In the genomic region with DNA sequence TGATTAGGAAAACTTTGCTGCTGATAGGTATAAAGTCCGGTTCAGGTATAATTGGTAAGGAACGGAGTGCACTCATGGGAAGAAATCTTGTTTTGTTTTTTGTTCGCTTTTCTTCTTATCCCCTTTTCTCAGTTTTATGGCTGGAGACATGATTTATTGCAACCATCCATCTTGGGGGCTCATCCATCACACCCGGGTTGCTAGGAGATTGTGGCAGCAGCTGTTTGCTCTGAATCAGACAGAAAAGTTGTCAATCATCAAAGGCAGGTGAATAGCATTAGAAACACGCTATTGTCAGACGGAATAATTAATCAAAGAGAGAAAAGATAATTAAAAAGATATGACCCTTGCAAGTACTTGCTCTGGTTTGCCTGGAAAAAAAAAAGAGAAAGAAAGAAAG, we compare ENCODE assay signal across 17 mouse cellular contexts. TPM values are rescaled to one million over a fixed set of nuclear protein-coding genes. Genes with fewer than 3 reads are reported as not detected.
DNase-seq lines count a peak whose midpoint lies in the region; ATAC-seq lines count a peak whose summit lies in the region.
"Had no signal": no experiment of that assay in that cellular context is flagged by ENCODE, and none has a peak within 500 bp of the region (broad histone marks: within the 10 kb centered on the region; RNA-seq: fewer than 3 reads in every experiment).

No protein-coding gene starts in this region.

- H3K36me3 ChIP-seq in kidney, embryonic 15.5 days, result no peaks in the 10 kb centered on the region
- H3K36me3 ChIP-seq in forebrain, embryonic 16.5 days (ENCODE audit: control insufficient read depth, insufficient read depth), result no peaks in the 10 kb centered on the region
- no peaks in the 10 kb centered on the region for H3K36me3 ChIP-seq in hindbrain, embryonic 16.5 days (ENCODE audit: control insufficient read depth, insufficient read depth, low read length)
- no peaks in the 10 kb centered on the region for H3K36me3 ChIP-seq in neural tube, embryonic 12.5 days

- H3K9ac ChIP-seq in kidney, embryonic 15.5 days, result no peak overlapping the region
- no peak overlapping the region for H3K9ac ChIP-seq in forebrain, embryonic 16.5 days (replicated peaks; ENCODE audit: low read depth, low read length)
- no peak overlapping the region for H3K9ac ChIP-seq in hindbrain, embryonic 16.5 days (ENCODE audit: low read depth, low read length)
- no peak overlapping the region for H3K9ac ChIP-seq in neural tube, embryonic 12.5 days

- no peak overlapping the region for H3K27ac ChIP-seq in kidney, embryonic 15.5 days
- no peak overlapping the region for H3K27ac ChIP-seq in forebrain, embryonic 16.5 days (ENCODE audit: low read length)
- H3K27ac ChIP-seq in hindbrain, embryonic 16.5 days (ENCODE audit: low read depth, low read length), result no peak overlapping the region; the same call in 1 of the 2 replicates
- no peak overlapping the region for H3K27ac ChIP-seq in neural tube, embryonic 12.5 days

- ATAC-seq in kidney, embryonic 15.5 days (replicated peaks; ENCODE audit: low FRiP score), result no peak
- ATAC-seq in forebrain, embryonic 16.5 days, result no peak
- no peak for ATAC-seq in hindbrain, embryonic 16.5 days
- no peak for ATAC-seq in neural tube, embryonic 12.5 days (ENCODE audit: low FRiP score, low read depth)
- ATAC-seq: CD4-positive, CD25-positive, alpha-beta regulatory T cell, adult 4 months had no signal

- no peak for DNase-seq in kidney, postnatal 10 days
- DNase-seq in spleen, adult 12 weeks (ENCODE audit: low spot score), result no peak
- no peak for DNase-seq in thymus, postnatal 14 days
- DNase-seq in left cerebral cortex, postnatal 4 days, result no peak
- DNase-seq: cerebellum, adult 8-10 months; heart, adult 11 months; kidney, adult 8-10 months; layer of hippocampus, adult 9-11 months; lung, adult 2 months; right cerebral cortex, postnatal 14 days; thymus, postnatal 4 days had no signal

- no peaks in the 10 kb centered on the region for H3K9me3 ChIP-seq in kidney, embryonic 15.5 days (replicated peaks)
- H3K9me3 ChIP-seq in forebrain, embryonic 16.5 days (ENCODE audit: control insufficient read depth, low read length), result no peaks in the 10 kb centered on the region
- H3K9me3 ChIP-seq in hindbrain, embryonic 16.5 days (ENCODE audit: control insufficient read depth, low read length), result no peaks in the 10 kb centered on the region
- H3K9me3 ChIP-seq in neural tube, embryonic 12.5 days, result no peaks in the 10 kb centered on the region
- H3K9me3 ChIP-seq: megakaryocyte, embryonic 14.5 days had no signal

- H3K27me3 ChIP-seq in kidney, embryonic 15.5 days, result peaks cover 7% of the 10 kb centered on the region; the same call in 1 of the 2 replicates
- H3K27me3 ChIP-seq in forebrain, embryonic 16.5 days (replicated peaks; ENCODE audit: control insufficient read depth, insufficient read depth, low read length), result no peaks in the 10 kb centered on the region
- H3K27me3 ChIP-seq in hindbrain, embryonic 16.5 days (replicated peaks; ENCODE audit: control insufficient read depth, insufficient read depth, low read length), result no peaks in the 10 kb centered on the region
- no peaks in the 10 kb centered on the region for H3K27me3 ChIP-seq in neural tube, embryonic 12.5 days (replicated peaks)

- peak overlapping the region; percentile 41; the same call in 1 of the 2 replicates for H3K4me2 ChIP-seq in kidney, embryonic 15.5 days
- 0 out of 2 replicates have a peak overlapping the region, but pooled peaks have one; percentile 8 for H3K4me2 ChIP-seq in forebrain, embryonic 16.5 days (ENCODE audit: low read length)
- H3K4me2 ChIP-seq in hindbrain, embryonic 16.5 days (ENCODE audit: low read length), result peak overlapping the region; percentile 40
- peak overlapping the region; percentile 44 for H3K4me2 ChIP-seq in neural tube, embryonic 12.5 days (replicated peaks)

- peak overlapping the region; percentile 7; the same call in 1 of the 2 replicates for H3K4me3 ChIP-seq in kidney, embryonic 15.5 days (replicated peaks)
- H3K4me3 ChIP-seq in forebrain, embryonic 16.5 days (replicated peaks; ENCODE audit: low read length), result no peak overlapping the region
- no peak overlapping the region for H3K4me3 ChIP-seq in hindbrain, embryonic 16.5 days (ENCODE audit: low read length)
- no peak overlapping the region for H3K4me3 ChIP-seq in neural tube, embryonic 12.5 days
- H3K4me3 ChIP-seq: megakaryocyte, embryonic 14.5 days had no signal

- H3K4me1 ChIP-seq in kidney, embryonic 15.5 days, result peaks cover 46% of the 10 kb centered on the region
- peaks cover 51% of the 10 kb centered on the region for H3K4me1 ChIP-seq in forebrain, embryonic 16.5 days (replicated peaks; ENCODE audit: control insufficient read depth, insufficient read depth, low read length)
- H3K4me1 ChIP-seq in hindbrain, embryonic 16.5 days (ENCODE audit: control insufficient read depth, insufficient read depth, low read depth, low read length), result peaks cover 33% of the 10 kb centered on the region
- peaks cover 72% of the 10 kb centered on the region for H3K4me1 ChIP-seq in neural tube, embryonic 12.5 days
- H3K4me1 ChIP-seq: megakaryocyte, embryonic 14.5 days had no signal

- 14% methylated on average over 6 of the region's 6 CpGs for WGBS in kidney, embryonic 15.5 days
- 28% methylated on average over 6 of the region's 6 CpGs for WGBS in forebrain, embryonic 16.5 days
- WGBS in hindbrain, embryonic 16.5 days, result 26% methylated on average over 6 of the region's 6 CpGs
- WGBS in neural tube, embryonic 12.5 days, result 9% methylated on average over 6 of the region's 6 CpGs

- intact Hi-C loops in left cerebral cortex, postnatal 4 days (cut with DNase I), result no loop called here

RNA-seq across cellular contexts. Expression of gene Tshz3, which starts 12.5 kb away (rescaled TPM):
- polyA plus RNA-seq in kidney, embryonic 15.5 days (2015; fragmentation: Nextera tagmentation; extraction: Ambion mirVana), result 9.1 and 12.3 TPM in 2 replicates
- 29.8 and 38.7 TPM in 2 replicates for polyA plus RNA-seq in forebrain, embryonic 16.5 days (2015; fragmentation: Nextera tagmentation; extraction: Ambion mirVana)
- 26.4 and 33.7 TPM in 2 replicates for polyA plus RNA-seq in hindbrain, embryonic 16.5 days (2015; fragmentation: Nextera tagmentation; extraction: Ambion mirVana)
- polyA plus RNA-seq in neural tube, embryonic 12.5 days (2016; fragmentation: Nextera tagmentation; extraction: Ambion mirVana), result 26.2 and 29.8 TPM in 2 replicates
- total RNA-seq in left cerebral cortex, postnatal 4 days (2021), result 10 to 100 TPM; 62.3 to 64.5 TPM
- polyA plus RNA-seq: CD4-positive, CD25-positive, alpha-beta regulatory T cell, adult 4 months had no signal
